Mouse (Mus musculus) forebrain, embryonic 12.5 days (tissue): ENCODE measurements around the gene Bax. TPM values are rescaled to one million over a fixed set of nuclear protein-coding genes. Genes with fewer than 3 reads are reported as not detected.

ENCODE experiments used
- ATAC-seq: fragments of 200-750 bp; cut with Nextera tagmentation; 2 replicates; pipeline ENCODE4 v1.8.0; 2017; ENCODE audit warnings: moderate TSS enrichment; ENCODE audit not compliant: low FRiP score
- H3K27ac ChIP-seq: fragments of 300-500 bp; sonication (generic); 2 replicates; pipeline ENCODE4 v1.5.1; 2016; ENCODE audit warnings: mild to moderate bottlenecking
- H3K27me3 ChIP-seq: fragments of 300-500 bp; sonication (generic); 2 replicates; pipeline ENCODE4 v1.6.1; 2016; ENCODE audit warnings: mild to moderate bottlenecking
- H3K36me3 ChIP-seq: fragments of 300-500 bp; sonication (generic); replicated peaks from 2 replicates; pipeline ENCODE4 v1.6.1; 2016; ENCODE audit warnings: mild to moderate bottlenecking
- H3K4me1 ChIP-seq: fragments of 300-500 bp; sonication (generic); 2 replicates; pipeline ENCODE4 v1.6.1; 2016
- H3K4me2 ChIP-seq: fragments of 300-500 bp; sonication (generic); 2 replicates; pipeline ENCODE4 v1.6.1; 2016; ENCODE audit warnings: mild to moderate bottlenecking, moderate library complexity
- H3K4me3 ChIP-seq: fragments of 300-500 bp; sonication (generic); replicated peaks from 2 replicates; pipeline ENCODE4 v1.5.1; 2016; ENCODE audit warnings: mild to moderate bottlenecking
- H3K9ac ChIP-seq: fragments of 300-500 bp; sonication (generic); 2 replicates; pipeline ENCODE4 v1.6.1; 2016; ENCODE audit warnings: mild to moderate bottlenecking
- H3K9me3 ChIP-seq: fragments of 300-500 bp; sonication (generic); 2 replicates; pipeline ENCODE4 v1.6.1; 2016
- WGBS: fragments of 180-500 bp; shearing (Covaris S2); methylation state at CpG from one replicate; pipeline ENCODE4 v1.1.7; 2016; 5-methylcytosine and 5-hydroxymethylcytosine counted together
- microRNA-seq: library from miRNA; unstranded; fragments of <30 nt; microRNA quantifications from one replicate; pipeline ENCODE4, GENCODE M21; 2017
- polyA plus RNA-seq: library from polyadenylated mRNA; unstranded; fragments of >200 nt; fragmentation: Nextera tagmentation; extraction: Ambion mirVana; gene quantifications from 2 replicates; pipeline ENCODE4 v1.2.1, GENCODE M21; 2016

Gene Bax
- polyA plus RNA-seq, 1 experiment from 2014 or later, result 256 TPM

DNA sequence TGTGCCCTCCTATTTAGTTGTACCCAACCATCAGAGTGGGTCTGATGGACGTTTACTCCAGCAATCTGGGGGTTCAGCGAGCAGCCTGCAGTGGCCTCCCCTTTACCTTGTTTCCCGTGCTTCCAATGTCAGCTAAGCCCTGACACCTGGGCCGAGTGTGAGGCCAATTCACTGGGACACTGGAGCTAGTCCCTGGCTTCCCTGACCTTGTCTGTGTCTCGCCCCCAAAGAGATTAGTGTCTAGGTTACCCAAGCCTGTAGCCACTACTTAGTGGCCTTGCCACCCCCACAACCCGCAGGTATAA is 46.1 kb downstream of the Bax start, which contains the start of gene Lhb:
Lhb (plus strand) TSS at position 206 of the 305 bp plus-strand sequence.
- no peak within 1 kb of the TSS for H3K27ac ChIP-seq
- WGBS, result 58% methylated on average over 6 of the region's 6 CpGs
- H3K4me1 ChIP-seq, result peaks cover 4% of the 10 kb centered on the region
- H3K36me3 ChIP-seq, result peaks cover 51% of the 10 kb centered on the region
- peaks cover 60% of the 10 kb centered on the region for H3K27me3 ChIP-seq
- no peak within 1 kb of the TSS for H3K4me3 ChIP-seq
- no peak within 1 kb of the TSS for H3K9ac ChIP-seq
- H3K9me3 ChIP-seq, result no peaks in the 10 kb centered on the region
- H3K4me2 ChIP-seq, result no peak within 1 kb of the TSS
- ATAC-seq, result no peak

DNA sequence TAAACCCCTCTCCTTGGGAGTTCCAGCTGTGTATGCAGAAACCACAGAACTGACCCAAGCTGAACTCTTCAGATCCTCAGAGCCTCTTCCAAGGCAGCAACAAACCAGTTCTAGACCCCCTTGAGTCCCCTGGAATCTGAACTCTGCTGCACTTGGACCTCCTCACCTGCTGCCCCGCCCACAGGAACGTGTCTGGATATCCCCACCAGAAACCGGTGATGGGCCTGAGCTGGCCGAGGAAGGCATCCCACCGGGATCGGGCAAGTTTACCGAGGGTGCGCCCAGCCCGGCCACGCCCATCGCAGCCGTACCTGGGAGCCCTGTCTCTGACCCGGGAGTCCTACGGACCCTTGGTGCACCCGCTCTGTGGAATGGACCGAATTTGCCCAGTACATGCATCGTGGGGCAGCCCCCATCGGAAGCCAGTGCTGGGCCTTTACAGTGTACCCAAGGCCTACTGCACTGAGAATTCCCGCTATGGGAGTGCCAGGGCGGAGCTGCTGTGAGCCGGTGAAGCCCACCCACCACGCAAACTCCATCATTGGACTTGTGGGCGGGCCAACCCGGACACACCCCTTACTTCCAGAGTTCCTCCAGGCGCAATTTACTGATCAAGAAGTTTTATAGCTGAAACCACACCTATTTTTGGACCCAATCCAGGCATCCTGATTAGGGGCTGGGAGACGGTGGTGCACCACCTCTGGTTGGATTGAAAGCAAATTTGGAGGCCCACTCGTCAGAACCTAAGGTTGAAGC is 46.7 kb downstream of the Bax start:
- Histone ChIP-seq H3K27ac (no peak overlapping the region), H3K27me3 (peaks cover 66% of the 10 kb centered on the region), H3K9ac (no peak overlapping the region), H3K9me3 (no peaks in the 10 kb centered on the region), H3K4me3 (no peak overlapping the region), H3K4me2 (no peak overlapping the region), H3K4me1 (peaks cover 4% of the 10 kb centered on the region), H3K36me3 (peaks cover 46% of the 10 kb centered on the region)
- WGBS, result 16% methylated on average over 27 of the region's 27 CpGs
- ATAC-seq, result no peak

DNA sequence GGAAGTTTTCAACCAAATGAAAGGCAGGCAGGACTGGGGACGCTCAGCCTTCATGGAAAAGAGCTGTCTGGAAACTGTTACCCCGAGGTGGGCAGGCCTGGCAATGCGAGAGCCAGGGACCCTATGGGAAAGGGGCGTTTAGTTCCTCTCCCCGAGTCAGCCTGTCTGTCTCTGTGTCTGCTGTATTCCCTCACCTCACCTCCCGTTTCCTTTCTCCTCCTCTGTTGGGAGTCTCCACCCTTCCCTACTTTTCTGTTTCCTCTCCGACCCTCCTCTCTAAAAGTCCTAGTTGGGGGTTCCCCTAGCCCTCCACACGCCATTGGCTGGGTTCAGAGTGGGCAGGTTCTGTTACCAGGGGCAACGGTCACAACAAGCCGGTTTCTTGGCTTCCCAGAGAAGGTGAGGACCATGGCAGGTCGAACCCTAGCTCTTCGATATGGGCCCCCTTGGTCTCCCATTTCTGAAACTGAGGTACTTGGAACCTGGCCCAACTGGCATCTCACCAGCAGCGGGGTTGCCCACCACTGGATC is 48.7 kb downstream of the Bax start:
- H3K4me2 ChIP-seq, result no peak overlapping the region
- no peaks in the 10 kb centered on the region for H3K9me3 ChIP-seq
- H3K27me3 ChIP-seq, result peaks cover 86% of the 10 kb centered on the region
- H3K9ac ChIP-seq, result no peak overlapping the region
- peaks cover 18% of the 10 kb centered on the region for H3K4me1 ChIP-seq
- no peak overlapping the region for H3K27ac ChIP-seq
- no peak for ATAC-seq
- peaks cover 26% of the 10 kb centered on the region for H3K36me3 ChIP-seq
- 9% methylated on average over 13 of the region's 13 CpGs for WGBS
- no peak overlapping the region for H3K4me3 ChIP-seq

DNA sequence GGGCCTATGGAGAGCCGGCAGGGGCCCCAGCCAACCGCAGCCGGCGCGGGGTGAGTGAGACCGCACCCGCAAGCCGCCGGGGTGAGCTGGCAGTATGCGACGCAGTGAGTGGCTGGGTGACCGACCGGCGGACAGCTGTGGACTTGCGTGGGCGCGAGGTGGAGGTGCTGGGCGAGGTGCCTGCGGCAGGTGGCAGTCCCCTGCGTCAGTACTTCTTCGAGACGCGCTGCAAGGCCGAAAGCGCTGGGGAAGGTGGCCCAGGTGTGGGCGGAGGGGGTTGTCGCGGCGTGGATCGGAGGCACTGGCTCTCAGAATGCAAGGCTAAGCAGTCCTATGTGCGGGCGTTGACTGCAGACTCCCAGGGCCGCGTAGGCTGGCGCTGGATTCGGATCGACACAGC is 51.1 kb downstream of the Bax start:
- 13% methylated on average over 37 of the region's 37 CpGs for WGBS
- ATAC-seq, result no peak
- H3K4me1 ChIP-seq, result peaks cover 18% of the 10 kb centered on the region

DNA sequence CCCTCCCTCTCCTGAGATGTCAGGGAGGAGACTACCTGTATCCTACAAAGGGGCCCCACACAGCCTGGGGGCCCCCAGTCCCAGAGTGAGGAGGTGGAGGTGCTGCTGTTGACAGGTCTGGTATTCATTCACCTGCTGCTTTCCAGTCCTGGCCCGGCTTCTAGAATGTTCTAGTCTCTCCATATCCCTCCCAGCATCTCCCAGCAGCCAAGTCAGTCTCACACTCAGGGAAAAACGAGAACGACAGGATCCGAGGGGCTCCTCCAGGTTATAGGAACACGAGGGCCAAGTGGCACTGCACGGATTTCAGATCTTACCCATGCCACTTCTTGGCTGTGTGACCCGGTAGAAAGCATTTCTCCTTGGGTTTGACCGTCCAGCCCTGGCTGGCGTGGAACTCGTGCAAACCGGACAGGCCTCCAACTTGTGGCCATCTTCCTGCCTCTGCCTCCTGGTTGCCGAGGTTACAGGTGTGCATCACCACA is 51.9 kb downstream of the Bax start:
- peaks cover 18% of the 10 kb centered on the region for H3K4me1 ChIP-seq
- peaks cover 98% of the 10 kb centered on the region for H3K27me3 ChIP-seq
- no peak overlapping the region for H3K27ac ChIP-seq
- no peaks in the 10 kb centered on the region for H3K9me3 ChIP-seq
- no peak for ATAC-seq
- no peak overlapping the region for H3K9ac ChIP-seq
- WGBS, result 50% methylated on average over 12 of the region's 12 CpGs
- H3K36me3 ChIP-seq, result no peaks in the 10 kb centered on the region
- H3K4me3 ChIP-seq, result no peak overlapping the region
- H3K4me2 ChIP-seq, result no peak overlapping the region

More for the DNA sequence above, 51.1 kb downstream of the Bax start:
- Histone ChIP-seq H3K27me3 (peaks cover 98% of the 10 kb centered on the region), H3K9ac (no peak overlapping the region), H3K27ac (no peak overlapping the region), H3K36me3 (0 out of 2 replicates have a peak, but pooled peaks cover 2% of the 10 kb centered on the region), H3K9me3 (no peaks in the 10 kb centered on the region), H3K4me2 (no peak overlapping the region), H3K4me3 (peak overlapping the region; percentile 19; the same call in 1 of the 2 replicates)

DNA sequence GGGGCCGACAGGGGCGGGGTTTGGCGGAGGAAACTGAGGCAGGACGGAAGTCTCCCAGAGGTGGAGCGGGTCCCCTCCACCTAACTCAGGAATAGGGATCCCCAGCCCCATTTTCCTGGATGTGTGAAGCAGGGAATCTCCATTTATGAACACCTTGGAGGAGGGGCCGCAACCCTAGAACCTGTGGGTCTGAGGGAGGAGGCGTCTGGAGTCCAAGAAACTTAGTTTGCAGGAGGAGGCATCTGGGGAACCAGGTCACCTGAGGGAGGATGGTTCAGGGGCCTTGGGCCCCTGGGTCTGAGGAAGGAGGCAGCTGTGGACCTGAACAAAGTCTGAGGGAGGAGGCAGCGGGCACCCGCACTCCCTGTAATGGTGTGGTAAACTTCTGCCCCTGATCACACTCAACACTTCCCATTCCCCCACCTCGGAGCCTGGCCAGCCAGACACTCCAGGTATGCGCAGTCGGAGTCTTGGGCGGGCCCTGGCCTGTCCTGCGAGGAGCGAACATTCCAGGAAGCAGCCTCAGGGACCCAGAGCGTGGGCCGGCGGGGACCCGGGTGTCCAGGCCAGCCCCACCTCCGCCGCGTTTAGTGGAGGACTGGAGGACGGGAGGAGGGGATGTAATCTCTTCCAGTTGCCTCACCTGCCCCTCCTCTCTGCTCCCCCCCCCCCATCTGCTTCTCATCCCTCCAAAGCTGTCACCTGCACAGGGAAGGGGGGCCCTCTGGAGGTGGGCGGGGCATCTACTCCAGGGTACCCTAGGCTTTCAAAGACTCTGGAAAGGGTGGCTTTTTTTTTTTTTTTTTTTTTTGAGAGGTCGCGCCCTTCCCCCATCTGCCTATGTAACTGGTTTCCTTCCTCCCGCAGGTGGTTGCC is 52.6 kb downstream of the Bax start:
- no peak overlapping the region for H3K27ac ChIP-seq
- H3K9ac ChIP-seq, result peak overlapping the region; percentile 61
- H3K36me3 ChIP-seq, result no peaks in the 10 kb centered on the region
- peaks cover 98% of the 10 kb centered on the region for H3K27me3 ChIP-seq
- peaks cover 18% of the 10 kb centered on the region for H3K4me1 ChIP-seq
- peak overlapping the region; percentile 52 for H3K4me3 ChIP-seq
- H3K4me2 ChIP-seq, result peak overlapping the region; percentile 86
- WGBS, result 2% methylated on average over 25 of the region's 27 CpGs
- no peaks in the 10 kb centered on the region for H3K9me3 ChIP-seq
- ATAC-seq, result peak; percentile 42; the same call in 1 of the 2 replicates

DNA sequence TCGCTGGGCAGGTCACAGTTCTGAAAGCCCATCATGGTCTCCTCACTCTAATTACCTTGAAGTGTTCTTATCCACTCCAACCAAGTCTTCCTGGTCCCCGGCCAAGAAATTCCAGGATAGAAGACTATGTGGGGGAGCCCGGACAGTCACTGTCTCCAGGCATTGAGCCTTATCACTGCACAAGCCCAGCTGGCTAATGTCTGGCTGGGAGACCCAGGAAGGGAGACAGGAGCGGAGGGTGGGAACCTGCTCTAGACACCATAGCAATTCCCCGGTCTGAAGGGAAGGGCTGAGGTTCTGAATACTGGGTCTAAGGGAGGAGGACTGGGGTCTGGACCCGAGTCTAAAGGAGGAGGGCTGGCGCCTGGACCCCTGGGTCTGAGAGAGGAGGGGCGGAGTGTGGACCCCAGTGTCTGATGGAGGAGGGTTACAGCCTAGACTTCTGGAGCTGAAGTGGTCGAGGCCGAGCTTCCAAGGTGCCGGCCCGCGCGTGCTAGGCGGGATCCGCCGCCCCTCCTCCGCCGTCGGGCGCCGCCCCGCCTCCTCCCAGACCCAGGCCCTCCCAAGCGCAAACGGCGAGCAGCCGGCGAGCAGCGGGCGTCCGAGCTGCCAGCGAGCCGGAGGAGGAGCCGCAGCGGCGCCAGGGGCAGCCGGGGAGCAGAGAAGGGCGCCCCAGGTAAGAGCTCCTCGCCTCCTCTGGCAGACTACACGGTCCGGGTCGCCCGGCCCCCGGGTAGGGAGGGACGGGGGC is 53.4 kb downstream of the Bax start, which contains the start of gene Ntf5:
Ntf5 (plus strand) TSS at position 583 of the 751 bp plus-strand sequence.
- WGBS, result 3% methylated on average over 39 of the region's 45 CpGs

DNA sequence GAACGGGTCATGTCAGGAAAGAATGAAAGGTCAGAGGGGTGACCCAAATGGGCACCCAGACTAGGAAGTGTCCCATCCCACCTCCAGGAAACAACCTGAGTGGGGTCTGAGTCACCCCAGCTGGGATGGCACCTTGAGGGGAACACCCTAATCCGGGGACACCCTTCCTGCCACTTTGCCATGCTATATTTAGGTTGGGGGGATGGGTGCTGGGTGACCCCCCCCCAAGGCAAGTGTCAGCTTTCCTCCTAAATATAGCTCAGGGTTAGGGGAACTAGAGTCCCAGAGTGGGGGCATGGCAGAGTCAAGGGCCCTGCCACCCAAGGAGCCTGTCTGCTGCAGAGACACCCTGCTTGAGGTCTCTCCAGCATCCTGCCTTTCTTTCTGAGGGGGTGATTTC is 54.3 kb downstream of the Bax start:
- no peak for ATAC-seq
- H3K36me3 ChIP-seq, result no peaks in the 10 kb centered on the region
- H3K4me2 ChIP-seq, result no peak overlapping the region
- peaks cover 98% of the 10 kb centered on the region for H3K27me3 ChIP-seq
- 90% methylated on average over 2 of the region's 2 CpGs for WGBS
- no peaks in the 10 kb centered on the region for H3K9me3 ChIP-seq
- no peak overlapping the region for H3K9ac ChIP-seq
- H3K4me1 ChIP-seq, result peaks cover 15% of the 10 kb centered on the region
- H3K27ac ChIP-seq, result no peak overlapping the region
- H3K4me3 ChIP-seq, result no peak overlapping the region

More for the DNA sequence above, 53.4 kb downstream of the Bax start, which contains the start of gene Ntf5:
- peak; percentile 69 for ATAC-seq
- Histone ChIP-seq H3K27me3 (peaks cover 98% of the 10 kb centered on the region), H3K9me3 (no peaks in the 10 kb centered on the region), H3K4me1 (peaks cover 18% of the 10 kb centered on the region), H3K9ac (peak within 1 kb of the TSS; percentile 61), H3K36me3 (no peaks in the 10 kb centered on the region), H3K27ac (no peak within 1 kb of the TSS), H3K4me2 (peak within 1 kb of the TSS; percentile 86), H3K4me3 (peak within 1 kb of the TSS; percentile 52)

Small RNA genes lying within 50 kb of the gene (microRNA-seq; reads per million reads assigned to microRNA genes)
- gene Gm22133, result not detected

Other genes starting within 250 kb of the Bax start
- gene Cd37, start 227.8 kb downstream of the Bax start, polyA plus RNA-seq, result 1.2 and 1.3 TPM in 2 replicates
- gene Slc6a16, start 225.8 kb downstream of the Bax start, polyA plus RNA-seq, result 0.09 and 0.20 TPM in 2 replicates
- gene Slc6a21, start 189.4 kb downstream of the Bax start, polyA plus RNA-seq, result not detected in 2 replicates
- 4.6 and 6.6 TPM in 2 replicates for gene Trpm4, start 133.1 kb downstream of the Bax start, polyA plus RNA-seq
- 0.13 and 0.20 TPM in 2 replicates for gene Hrc, start 131.6 kb downstream of the Bax start, polyA plus RNA-seq
- 12.6 and 14.9 TPM in 2 replicates for gene Ppfia3, start 99.9 kb downstream of the Bax start, polyA plus RNA-seq
- 3.1 TPM in 2 replicates for gene Lin7b, start 96.3 kb downstream of the Bax start, polyA plus RNA-seq
- gene Snrnp70, start 71.2 kb downstream of the Bax start, polyA plus RNA-seq, result 313 and 314 TPM in 2 replicates
- gene Kcna7, start 61.2 kb downstream of the Bax start, polyA plus RNA-seq, result not detected in 2 replicates
- 0.32 and 0.65 TPM in 2 replicates for gene Ntf5, start 53.2 kb downstream of the Bax start, polyA plus RNA-seq
- 0.50 TPM in 1 of 2 replicates, not detected in the other for gene Lhb, start 46.1 kb downstream of the Bax start, polyA plus RNA-seq
- 28.7 and 30.7 TPM in 2 replicates for gene Gys1, start 32.1 kb downstream of the Bax start, polyA plus RNA-seq
- gene Ruvbl2, start 28.8 kb downstream of the Bax start, polyA plus RNA-seq, result 167 and 175 TPM in 2 replicates
- gene Ftl1, start 7.0 kb downstream of the Bax start, polyA plus RNA-seq, result 5,523 and 5,537 TPM in 2 replicates
- 0.29 and 0.34 TPM in 2 replicates for gene Tulp2, start 15.0 kb upstream of the Bax start, polyA plus RNA-seq
- gene Gm45808, start 19.9 kb upstream of the Bax start, polyA plus RNA-seq, result not detected in 2 replicates
- gene Dhdh, start 21.9 kb upstream of the Bax start, polyA plus RNA-seq, result 3.0 and 3.6 TPM in 2 replicates
- gene Nucb1, start 43.5 kb upstream of the Bax start, polyA plus RNA-seq, result 89.5 and 90.5 TPM in 2 replicates
- 14.6 and 16.6 TPM in 2 replicates for gene Ppp1r15a, start 59.4 kb upstream of the Bax start, polyA plus RNA-seq
- 0.74 and 1.0 TPM in 2 replicates for gene Plekha4, start 59.4 kb upstream of the Bax start, polyA plus RNA-seq
- 0.42 and 0.52 TPM in 2 replicates for gene Hsd17b14, start 88.0 kb upstream of the Bax start, polyA plus RNA-seq
- 18.3 and 22.2 TPM in 2 replicates for gene Bcat2, start 103.3 kb upstream of the Bax start, polyA plus RNA-seq
- gene Fgf21, start 148.6 kb upstream of the Bax start, polyA plus RNA-seq, result not detected in 2 replicates
- 0.10 and 0.24 TPM in 2 replicates for gene Fut1, start 150.4 kb upstream of the Bax start, polyA plus RNA-seq
- 0.13 TPM in 1 of 2 replicates, not detected in the other for gene Izumo1, start 154.9 kb upstream of the Bax start, polyA plus RNA-seq
- 8.3 and 8.9 TPM in 2 replicates for gene Rasip1, start 160.6 kb upstream of the Bax start, polyA plus RNA-seq
- 2.6 and 3.1 TPM in 2 replicates for gene Mamstr, start 173.1 kb upstream of the Bax start, polyA plus RNA-seq
- gene Fut2, start 199.5 kb upstream of the Bax start, polyA plus RNA-seq, result 0.11 TPM in 1 of 2 replicates, not detected in the other
- gene Ntn5, start 217.1 kb upstream of the Bax start, polyA plus RNA-seq, result 0.23 and 0.33 TPM in 2 replicates
- gene Sec1, start 227.5 kb upstream of the Bax start, polyA plus RNA-seq, result 0.64 and 0.68 TPM in 2 replicates
- gene Car11, start 232.9 kb upstream of the Bax start, polyA plus RNA-seq, result 10.2 and 11.0 TPM in 2 replicates
- gene Dbp, start 238.2 kb upstream of the Bax start, polyA plus RNA-seq, result 3.8 and 3.9 TPM in 2 replicates
- 707 and 745 TPM in 2 replicates for gene Rpl18, start 248.6 kb upstream of the Bax start, polyA plus RNA-seq